Mouse (Mus musculus) erythroblast, embryonic 14.5 days (primary cell): ENCODE data around the gene Psg19.

Experiments used
- GATA1 ChIP-seq: IDR thresholded peaks from 2 replicates; pipeline ENCODE4 v1.6.1; 2012; ENCODE audit warnings: low read length, inconsistent platforms, mixed read lengths
- TAL1 ChIP-seq: IDR thresholded peaks from 3 replicates; pipeline ENCODE4 v1.6.1; 2012; ENCODE audit warnings: low read length, inconsistent platforms, mixed read lengths

DNA sequence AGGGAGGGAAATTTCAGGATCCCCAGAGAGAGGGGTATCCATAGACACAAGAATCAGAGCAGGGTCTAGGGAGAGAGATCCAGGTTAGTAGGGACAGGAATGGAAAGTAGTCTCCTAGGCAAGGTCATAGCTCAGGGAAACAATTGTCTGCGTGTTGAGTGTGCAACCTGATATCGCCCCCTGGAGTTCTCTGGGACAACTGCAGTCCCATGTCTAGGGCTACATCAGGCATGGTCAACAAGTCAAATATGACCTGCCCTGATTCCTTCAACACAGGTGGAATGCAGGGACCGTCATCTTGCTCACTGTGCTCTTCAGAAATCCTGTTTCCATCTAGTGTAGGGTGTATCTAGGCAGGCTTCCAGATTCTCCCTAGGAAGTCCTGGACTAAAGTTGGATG is 809 bp upstream of the Psg19 start:
- TF ChIP-seq GATA1 = no peak
- TF ChIP-seq TAL1 = no peak
